Mouse (Mus musculus) brain, embryonic 14.5 days (tissue): ENCODE data around the gene Ggact.

Source experiments
- CTCF ChIP-seq: fragments of 200-500 bp; IDR thresholded peaks from 2 replicates; pipeline ENCODE4 v1.5.1; 2012; ENCODE audit warnings: inconsistent platforms, mild to moderate bottlenecking, moderate library complexity, borderline replicate concordance; ENCODE audit not compliant: insufficient read depth, insufficient read length; ENCODE audit errors: extremely low read depth
- POLR2A ChIP-seq: fragments of 200-500 bp; IDR thresholded peaks from 2 replicates; pipeline ENCODE4 v1.6.1; 2012; ENCODE audit warnings: mild to moderate bottlenecking, inconsistent platforms, borderline replicate concordance; ENCODE audit not compliant: poor library complexity, insufficient read depth, insufficient read length, severe bottlenecking; ENCODE audit errors: extremely low read depth

DNA sequence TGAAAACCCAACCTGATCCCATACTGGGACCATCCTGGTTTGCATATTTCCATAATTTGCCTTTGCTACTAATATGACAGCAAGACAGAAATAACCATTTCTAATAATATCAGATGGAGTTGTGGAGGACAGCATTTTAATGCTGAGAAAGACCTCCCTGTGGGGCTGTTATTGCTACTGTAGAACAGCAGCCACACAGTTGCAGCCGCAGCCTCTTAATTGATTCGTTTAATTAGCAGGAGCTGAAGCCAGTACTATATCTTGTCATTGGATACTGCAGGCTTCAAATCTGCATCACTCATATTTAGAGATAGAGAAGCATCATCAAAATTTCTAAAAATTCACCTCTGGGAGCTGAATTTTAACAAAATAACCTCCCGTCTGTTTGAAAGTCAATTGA, 92.6 kb downstream of the Ggact start:
- TF ChIP-seq POLR2A (no peak), CTCF (no peak)
